Mouse (Mus musculus): ENCODE results near the gene Prkx. TPM values are rescaled to one million over a fixed set of nuclear protein-coding genes. Genes with fewer than 3 reads are reported as not detected.

The Prkx gene
- polyA plus RNA-seq, 1 experiment from 2014 or later, result 6.7 TPM

DNA sequence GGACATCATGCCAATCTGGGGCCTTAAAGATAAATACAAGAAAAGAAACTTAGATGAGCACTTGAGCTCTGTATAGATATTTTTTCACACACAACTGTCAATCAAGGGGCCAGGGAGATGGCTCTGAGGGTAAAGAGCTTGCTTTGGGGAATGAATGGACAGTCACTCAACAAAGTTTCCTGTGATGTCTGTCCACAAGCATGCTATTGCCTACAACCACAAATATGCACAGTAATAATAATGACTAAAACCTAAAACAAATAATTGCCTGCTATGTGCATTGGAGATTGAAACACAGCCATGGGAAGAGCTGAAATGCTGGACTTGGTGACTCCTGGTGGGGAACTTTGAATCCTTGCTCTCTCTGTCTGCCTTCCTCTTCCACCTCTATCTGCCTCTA, 9.7 kb downstream of the Prkx start:
- H3K9me3 ChIP-seq (ENCODE audit: control insufficient read depth), result no peaks in the 10 kb centered on the region
- no peak overlapping the region for H3K4me2 ChIP-seq (replicated peaks; ENCODE audit: low read depth)
- ATAC-seq, result no peak
- no peak for TF ChIP-seq CTCF (IDR thresholded peaks at IDR 0.05; ENCODE audit: low read depth)
- no peaks in the 10 kb centered on the region for H3K27me3 ChIP-seq (replicated peaks; ENCODE audit: control insufficient read depth, insufficient read depth, low read length)
- no peaks in the 10 kb centered on the region for H3K4me1 ChIP-seq (replicated peaks; ENCODE audit: control insufficient read depth, insufficient read depth, low read length)
- H3K4me3 ChIP-seq (ENCODE audit: low read depth, low read length), result no peak overlapping the region
- H3K27ac ChIP-seq (ENCODE audit: low read depth, low read length), result no peak overlapping the region
- H3K9ac ChIP-seq (ENCODE audit: low read depth, low read length), result no peak overlapping the region
- H3K36me3 ChIP-seq (ENCODE audit: control insufficient read depth, insufficient read depth), result no peaks in the 10 kb centered on the region

DNA sequence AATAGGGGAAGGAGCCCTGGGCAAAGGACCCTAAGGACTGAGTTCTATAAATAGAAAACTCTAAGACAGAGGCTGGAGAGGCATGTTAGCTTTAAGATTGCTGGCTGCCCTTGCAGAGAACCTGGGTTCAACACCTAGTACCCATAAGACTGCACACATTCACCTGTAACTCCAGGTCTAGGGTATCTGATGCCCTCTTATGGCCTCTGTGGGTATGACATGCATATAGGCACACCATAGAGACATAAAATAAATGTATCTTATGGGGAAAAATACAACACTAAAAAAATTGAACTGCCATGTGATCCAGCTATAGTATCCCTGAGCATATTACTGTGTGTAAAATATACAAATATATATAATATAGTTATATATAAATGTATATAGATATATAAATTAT, 18.3 kb downstream of the Prkx start:
- no peaks in the 10 kb centered on the region for H3K4me1 ChIP-seq (replicated peaks; ENCODE audit: control insufficient read depth, insufficient read depth, low read length)
- no peaks in the 10 kb centered on the region for H3K9me3 ChIP-seq (ENCODE audit: control insufficient read depth)
- H3K4me3 ChIP-seq (ENCODE audit: low read depth, low read length), result no peak overlapping the region
- no peak overlapping the region for H3K9ac ChIP-seq (ENCODE audit: low read depth, low read length)
- H3K36me3 ChIP-seq (ENCODE audit: control insufficient read depth, insufficient read depth), result no peaks in the 10 kb centered on the region
- H3K4me2 ChIP-seq (replicated peaks; ENCODE audit: low read depth), result no peak overlapping the region
- H3K27me3 ChIP-seq (replicated peaks; ENCODE audit: control insufficient read depth, insufficient read depth, low read length), result no peaks in the 10 kb centered on the region
- H3K27ac ChIP-seq (ENCODE audit: low read depth, low read length), result no peak overlapping the region
- ATAC-seq, result no peak
- peak; percentile 42 for TF ChIP-seq CTCF (IDR thresholded peaks at IDR 0.05; ENCODE audit: low read depth)

DNA sequence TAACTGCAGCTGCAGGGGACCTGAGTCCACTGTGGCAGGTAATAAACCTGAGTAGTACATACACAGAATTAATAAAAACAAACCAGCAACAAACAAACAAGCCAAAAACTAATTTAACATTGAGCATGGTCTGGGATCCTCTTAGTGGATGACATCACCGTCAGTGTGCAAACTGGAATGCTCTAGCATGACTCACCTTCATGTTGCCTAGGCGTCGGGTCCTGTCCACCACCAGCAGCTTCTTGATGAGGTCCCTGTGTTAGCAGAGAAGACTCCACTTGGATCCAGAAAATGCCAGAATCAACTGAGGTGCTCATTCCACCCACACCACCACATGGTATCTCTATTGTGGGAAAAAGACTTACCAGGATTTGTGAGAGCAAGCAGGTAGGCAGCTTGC, 30.9 kb downstream of the Prkx start:
- Histone ChIP-seq H3K9me3 (ENCODE audit: control insufficient read depth) (no peaks in the 10 kb centered on the region), H3K27ac (ENCODE audit: low read depth, low read length) (no peak overlapping the region), H3K4me1 (replicated peaks; ENCODE audit: control insufficient read depth, insufficient read depth, low read length) (no peaks in the 10 kb centered on the region), H3K27me3 (replicated peaks; ENCODE audit: control insufficient read depth, insufficient read depth, low read length) (no peaks in the 10 kb centered on the region), H3K4me3 (ENCODE audit: low read depth, low read length) (no peak overlapping the region), H3K36me3 (ENCODE audit: control insufficient read depth, insufficient read depth) (no peaks in the 10 kb centered on the region), H3K9ac (ENCODE audit: low read depth, low read length) (no peak overlapping the region), H3K4me2 (replicated peaks; ENCODE audit: low read depth) (no peak overlapping the region)
- ATAC-seq, result no peak
- WGBS, result 95% methylated on average over 3 of the region's 3 CpGs
- TF ChIP-seq CTCF (IDR thresholded peaks at IDR 0.05; ENCODE audit: low read depth), result no peak

DNA sequence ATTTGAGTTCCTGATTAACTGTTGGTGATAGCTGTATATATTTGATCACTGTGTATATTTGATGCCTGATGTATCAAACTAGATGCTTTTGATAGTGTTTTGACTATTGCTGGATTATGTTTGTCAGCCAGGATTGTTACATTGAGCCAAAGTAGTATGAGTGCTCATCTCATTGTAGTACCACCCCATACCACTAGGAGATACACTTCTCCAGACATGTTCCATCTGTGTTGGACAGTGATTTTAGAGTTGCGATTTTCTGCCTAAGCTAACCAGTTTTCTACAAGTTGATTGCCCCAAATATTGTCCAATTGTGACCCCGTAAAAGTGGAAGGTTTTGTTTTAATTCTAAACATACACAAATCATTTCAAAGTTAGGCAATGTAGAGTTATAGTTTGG, 51.8 kb downstream of the Prkx start:
- Histone ChIP-seq H3K9ac (ENCODE audit: low read depth, low read length) (no peak overlapping the region), H3K36me3 (ENCODE audit: control insufficient read depth, insufficient read depth) (no peaks in the 10 kb centered on the region), H3K4me3 (ENCODE audit: low read depth, low read length) (no peak overlapping the region), H3K4me1 (replicated peaks; ENCODE audit: control insufficient read depth, insufficient read depth, low read length) (no peaks in the 10 kb centered on the region), H3K4me2 (replicated peaks; ENCODE audit: low read depth) (no peak overlapping the region), H3K27me3 (replicated peaks; ENCODE audit: control insufficient read depth, insufficient read depth, low read length) (no peaks in the 10 kb centered on the region), H3K9me3 (ENCODE audit: control insufficient read depth) (no peaks in the 10 kb centered on the region), H3K27ac (ENCODE audit: low read depth, low read length) (no peak overlapping the region)
- ATAC-seq, result no peak
- 60% methylated on average over 2 of the region's 2 CpGs for WGBS
- peak; percentile 69 for TF ChIP-seq CTCF (IDR thresholded peaks at IDR 0.05; ENCODE audit: low read depth)

DNA sequence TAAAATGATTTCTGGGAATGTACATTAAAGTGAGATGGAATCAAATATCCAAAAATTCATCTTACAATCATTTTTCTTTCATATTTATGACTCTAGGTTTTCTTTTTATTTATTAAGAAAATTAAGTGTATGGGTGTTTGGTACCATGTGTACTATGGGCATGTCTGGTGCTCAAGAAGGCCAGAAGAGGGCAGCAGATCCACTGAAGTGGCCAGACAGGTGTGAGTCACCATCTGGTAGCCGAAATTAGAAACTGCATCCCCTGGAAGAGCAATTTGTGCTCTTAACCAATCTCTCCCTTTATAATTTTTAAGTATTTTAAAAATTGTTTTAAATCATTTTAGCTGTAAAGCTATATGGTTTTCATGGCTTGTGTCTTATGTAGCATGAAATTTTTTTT, 54.7 kb downstream of the Prkx start:
- ATAC-seq, result no peak
- no peaks in the 10 kb centered on the region for H3K4me1 ChIP-seq (replicated peaks; ENCODE audit: control insufficient read depth, insufficient read depth, low read length)
- H3K4me3 ChIP-seq (ENCODE audit: low read depth, low read length), result no peak overlapping the region

DNA sequence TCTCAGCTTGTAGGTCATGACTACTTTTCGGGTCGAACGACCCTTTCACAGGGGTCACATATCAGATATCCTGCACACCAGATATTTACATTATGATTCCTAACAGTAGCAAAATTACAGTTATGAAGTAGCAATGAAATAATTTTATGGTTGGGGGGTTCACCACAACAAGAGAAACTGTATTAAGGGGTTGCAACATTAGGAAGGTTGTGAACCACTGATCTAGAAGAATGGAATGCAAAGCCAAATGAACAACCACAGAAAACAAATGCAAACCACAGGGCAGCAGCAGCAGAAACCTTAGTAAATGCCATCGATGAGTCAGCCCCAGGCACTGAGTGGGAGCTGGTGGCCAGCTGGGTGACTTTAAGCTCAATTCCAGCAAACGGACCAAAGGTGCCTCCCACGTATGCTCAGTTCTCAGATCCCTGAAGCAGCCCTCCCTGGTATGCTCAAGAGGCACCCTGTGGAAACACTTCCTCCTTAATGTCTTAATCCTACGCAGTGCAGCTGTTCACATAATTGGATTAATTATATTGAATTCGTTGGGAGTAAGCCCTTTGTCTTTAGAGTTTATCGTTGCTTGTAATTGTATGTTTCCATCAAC, 62.0 kb downstream of the Prkx start:
- no peak for ATAC-seq
- Histone ChIP-seq H3K4me3 (ENCODE audit: low read depth, low read length) (no peak overlapping the region), H3K27me3 (replicated peaks; ENCODE audit: control insufficient read depth, insufficient read depth, low read length) (no peaks in the 10 kb centered on the region), H3K27ac (ENCODE audit: low read depth, low read length) (no peak overlapping the region), H3K4me2 (replicated peaks; ENCODE audit: low read depth) (no peak overlapping the region), H3K36me3 (ENCODE audit: control insufficient read depth, insufficient read depth) (no peaks in the 10 kb centered on the region), H3K9ac (ENCODE audit: low read depth, low read length) (no peak overlapping the region), H3K9me3 (ENCODE audit: control insufficient read depth) (no peaks in the 10 kb centered on the region), H3K4me1 (replicated peaks; ENCODE audit: control insufficient read depth, insufficient read depth, low read length) (no peaks in the 10 kb centered on the region)
- 75% methylated on average over 9 of the region's 9 CpGs for WGBS
- TF ChIP-seq CTCF (IDR thresholded peaks at IDR 0.05; ENCODE audit: low read depth), result no peak

More for the DNA sequence above, 54.7 kb downstream of the Prkx start:
- 26% methylated on average over 1 of the region's 1 CpGs for WGBS
- TF ChIP-seq CTCF (IDR thresholded peaks at IDR 0.05; ENCODE audit: low read depth), result peak; percentile 64
- H3K4me2 ChIP-seq (replicated peaks; ENCODE audit: low read depth), result no peak overlapping the region
- no peaks in the 10 kb centered on the region for H3K27me3 ChIP-seq (replicated peaks; ENCODE audit: control insufficient read depth, insufficient read depth, low read length)
- H3K36me3 ChIP-seq (ENCODE audit: control insufficient read depth, insufficient read depth), result no peaks in the 10 kb centered on the region
- H3K9ac ChIP-seq (ENCODE audit: low read depth, low read length), result no peak overlapping the region
- H3K27ac ChIP-seq (ENCODE audit: low read depth, low read length), result no peak overlapping the region
- no peaks in the 10 kb centered on the region for H3K9me3 ChIP-seq (ENCODE audit: control insufficient read depth)

DNA sequence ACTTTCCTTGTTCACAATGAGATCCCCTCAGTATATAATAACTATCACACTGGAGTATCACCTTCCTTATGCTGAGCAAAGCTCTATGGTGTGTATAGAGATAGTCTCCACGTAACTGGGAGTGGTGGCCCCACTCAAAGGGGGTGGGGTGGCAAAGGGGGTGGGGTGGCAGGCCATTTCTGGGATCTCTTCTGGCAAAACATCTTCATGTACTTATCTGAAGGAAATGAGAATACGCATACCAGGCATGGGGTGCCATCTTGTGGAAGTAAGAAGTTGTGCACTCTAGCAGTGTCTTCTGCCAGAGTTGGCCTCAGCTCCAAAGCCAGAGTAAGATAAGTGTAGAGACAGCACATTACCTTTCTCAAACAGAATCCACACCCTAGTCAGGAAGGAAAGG, 75.8 kb downstream of the Prkx start:
- Histone ChIP-seq H3K36me3 (ENCODE audit: control insufficient read depth, insufficient read depth) (no peaks in the 10 kb centered on the region), H3K27ac (ENCODE audit: low read depth, low read length) (no peak overlapping the region), H3K4me1 (replicated peaks; ENCODE audit: control insufficient read depth, insufficient read depth, low read length) (no peaks in the 10 kb centered on the region), H3K27me3 (replicated peaks; ENCODE audit: control insufficient read depth, insufficient read depth, low read length) (no peaks in the 10 kb centered on the region), H3K9ac (ENCODE audit: low read depth, low read length) (no peak overlapping the region), H3K4me2 (replicated peaks; ENCODE audit: low read depth) (no peak overlapping the region), H3K4me3 (ENCODE audit: low read depth, low read length) (no peak overlapping the region), H3K9me3 (ENCODE audit: control insufficient read depth) (no peaks in the 10 kb centered on the region)
- WGBS, result 22% methylated on average over 2 of the region's 2 CpGs
- no peak for ATAC-seq
- peak; percentile 81 for TF ChIP-seq CTCF (IDR thresholded peaks at IDR 0.05; ENCODE audit: low read depth)

Other genes starting within 250 kb of the Prkx start
- not detected in 2 replicates for gene Pbsn, start 57.3 kb upstream of the Prkx start, polyA plus RNA-seq (2015; fragmentation: Nextera tagmentation; extraction: Ambion mirVana)
- not detected in 2 replicates for gene Gm14744, start 68.5 kb upstream of the Prkx start, polyA plus RNA-seq (2015; fragmentation: Nextera tagmentation; extraction: Ambion mirVana)
- gene 5430402E10Rik, start 128.8 kb upstream of the Prkx start, polyA plus RNA-seq (2015; fragmentation: Nextera tagmentation; extraction: Ambion mirVana), result not detected in 2 replicates